Mouse (Mus musculus) A20 (cell line): Measurements from ENCODE around the gene Tnfsf14.
A peak's percentile ranks its signal among the peaks of the same experiment; 100 is the strongest.

Source experiments
- DNase-seq: peaks from one replicate; pipeline ENCODE4 v3.0.0-alpha.2; 2011; ENCODE audit warnings: low read depth, low spot score

Tnfsf14 gene

DNA sequence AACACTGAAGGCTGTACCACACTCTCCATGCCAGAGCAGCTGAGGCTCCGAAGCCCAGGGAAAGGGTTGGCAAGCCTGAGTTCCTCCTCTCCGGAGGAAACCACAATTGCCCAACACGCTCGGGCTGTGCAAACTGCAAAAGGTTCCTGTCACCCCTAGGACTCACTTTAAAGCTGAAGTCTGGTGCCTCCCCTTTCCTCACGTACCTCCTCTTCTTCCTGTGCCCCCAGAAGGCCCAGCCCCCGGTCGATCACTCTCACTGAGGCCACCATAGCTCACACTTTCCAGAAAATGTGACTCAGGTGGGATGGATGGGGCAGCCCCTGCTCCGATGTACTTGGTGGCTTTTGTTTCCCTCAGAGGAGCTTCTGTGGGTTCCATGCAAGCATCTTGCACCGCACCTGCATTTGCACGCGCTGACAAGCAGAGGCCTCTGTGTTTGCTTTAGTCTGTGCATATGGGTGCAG lies at the start of gene Tnfsf14:
Tnfsf14 (minus strand) TSS at position 137 of the 467 bp plus-strand sequence.
- peak; percentile 92 for DNase-seq

DNA sequence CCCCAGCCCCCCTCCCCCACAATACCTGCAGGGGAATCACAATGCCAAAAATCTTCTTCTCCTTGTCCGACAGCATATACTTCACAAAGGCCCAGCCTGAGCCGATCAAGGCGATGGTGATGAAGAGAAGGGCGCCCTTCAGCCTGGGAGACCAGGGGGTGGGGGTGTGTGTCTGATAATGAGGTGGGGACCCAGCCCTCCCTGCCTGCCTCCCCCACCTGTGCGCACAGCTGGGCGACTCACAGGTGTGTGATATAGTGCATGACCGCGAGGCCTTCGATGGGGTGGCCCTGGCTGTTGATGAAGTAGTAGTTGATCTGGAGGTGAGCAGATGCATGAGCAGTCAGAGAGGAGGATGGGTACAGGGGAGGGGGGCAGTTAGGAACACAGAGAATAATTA lies 43.2 kb upstream of the Tnfsf14 start:
- peak; percentile 74 for DNase-seq

DNA sequence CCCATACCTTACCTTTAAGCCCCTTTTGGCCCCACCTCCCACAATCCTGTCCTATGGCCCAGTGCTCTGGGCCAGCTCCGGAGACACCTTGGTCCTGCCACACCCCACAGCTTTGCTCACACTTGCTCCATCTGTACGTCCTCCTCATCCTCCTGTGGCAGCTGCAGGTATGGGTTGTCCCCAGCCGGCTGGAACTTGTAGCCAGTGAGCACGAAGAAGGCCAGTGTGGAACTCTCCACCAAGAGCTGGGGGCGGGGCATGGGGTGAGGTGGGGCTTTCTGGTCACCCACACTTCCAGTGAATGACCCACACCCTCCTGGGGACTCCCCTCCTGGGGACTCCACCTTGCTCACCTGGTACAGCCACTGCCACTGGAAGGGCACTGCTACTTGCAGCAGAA lies 41.8 kb upstream of the Tnfsf14 start:
- DNase-seq = no peak

DNA sequence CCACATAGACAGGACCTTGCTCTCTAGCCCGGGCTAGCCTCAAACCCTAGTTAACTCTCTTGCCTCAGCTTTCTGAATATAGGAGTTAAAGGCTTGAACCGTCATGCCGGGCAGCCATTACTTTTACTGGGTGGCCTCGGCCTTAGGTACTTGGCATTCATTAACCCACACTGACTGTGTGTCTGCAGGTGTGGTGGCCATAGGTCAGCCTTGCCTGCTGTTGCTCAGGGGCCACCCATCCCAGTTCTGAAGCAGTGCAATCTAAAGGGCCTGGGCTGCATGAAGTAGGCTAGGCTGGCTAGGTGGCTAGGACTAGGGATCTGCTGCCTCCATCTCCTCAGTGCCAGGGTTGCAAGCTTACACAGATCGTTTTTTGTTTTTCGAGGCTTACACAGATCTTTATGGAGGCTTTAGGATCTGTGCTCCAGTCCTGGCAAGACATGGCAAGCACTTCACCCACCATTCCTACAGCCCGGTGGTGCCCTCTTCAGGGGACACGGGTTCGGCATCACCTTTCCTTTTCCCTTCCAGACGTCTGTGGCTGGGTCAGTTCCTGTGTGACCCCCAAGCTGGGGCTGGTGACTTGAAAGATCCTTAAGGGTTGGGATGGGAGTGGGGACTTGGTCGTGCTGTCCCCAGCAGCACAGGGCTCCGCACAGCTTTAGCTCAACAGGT lies 40.4 kb upstream of the Tnfsf14 start:
- no peak for DNase-seq

DNA sequence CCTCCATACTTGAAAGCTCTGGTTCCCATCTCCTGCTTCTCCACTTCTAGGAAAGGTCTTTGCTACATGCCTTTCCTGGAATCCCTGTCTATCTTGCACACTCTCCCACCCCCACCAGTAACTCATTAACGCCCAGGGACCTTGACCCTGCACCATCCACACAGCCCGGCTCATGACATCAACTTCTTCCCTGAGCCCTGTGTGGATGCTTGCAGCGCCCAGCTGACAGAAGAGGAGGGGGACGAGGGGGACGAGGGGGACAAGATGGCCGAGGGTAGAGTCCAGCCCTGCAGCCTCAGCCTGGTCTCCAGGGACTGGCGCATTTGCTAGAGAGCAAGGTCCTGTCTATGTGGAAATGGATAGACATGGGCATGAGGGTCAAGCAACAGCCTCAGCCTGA lies 39.1 kb upstream of the Tnfsf14 start:
- no peak for DNase-seq

DNA sequence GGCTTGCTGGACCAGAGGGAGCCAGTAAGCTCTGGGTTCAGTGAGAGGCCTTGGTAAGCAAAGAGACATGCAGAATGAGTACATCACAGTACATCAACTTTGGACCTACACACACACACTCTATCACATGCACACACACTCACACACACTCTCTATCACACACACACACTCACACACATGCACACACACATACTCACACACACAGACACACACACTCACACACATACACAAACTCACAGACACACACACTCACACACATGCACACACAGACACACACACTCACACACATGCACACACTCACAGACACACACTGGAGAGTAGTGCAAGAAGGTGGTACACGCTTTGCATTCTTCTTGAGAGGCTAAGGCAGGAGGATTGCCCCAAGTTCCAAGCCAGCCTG lies 38.2 kb upstream of the Tnfsf14 start:
- DNase-seq = no peak

DNA sequence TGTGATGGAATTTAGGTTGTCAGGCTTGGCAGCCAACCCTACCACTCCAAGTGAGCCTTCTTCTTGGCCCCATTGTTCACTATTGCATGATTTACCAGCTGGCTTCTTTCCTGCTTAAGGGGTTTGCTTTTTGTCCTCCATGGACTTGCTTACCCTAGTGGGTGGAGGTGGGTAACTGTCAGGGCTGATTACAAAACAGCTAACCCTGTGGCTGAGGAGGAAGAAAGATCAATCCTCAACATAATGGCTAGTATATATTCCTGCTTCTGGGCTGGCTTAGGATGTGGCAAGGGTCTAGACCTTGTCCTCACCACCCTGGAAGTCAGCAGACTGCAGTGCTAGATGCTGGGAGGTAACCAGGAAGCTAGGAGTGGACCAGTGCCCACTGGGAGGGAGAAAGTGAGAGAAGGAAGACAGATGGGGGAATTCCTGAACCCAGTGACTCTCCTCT lies 37.4 kb upstream of the Tnfsf14 start:
- no peak for DNase-seq

DNA sequence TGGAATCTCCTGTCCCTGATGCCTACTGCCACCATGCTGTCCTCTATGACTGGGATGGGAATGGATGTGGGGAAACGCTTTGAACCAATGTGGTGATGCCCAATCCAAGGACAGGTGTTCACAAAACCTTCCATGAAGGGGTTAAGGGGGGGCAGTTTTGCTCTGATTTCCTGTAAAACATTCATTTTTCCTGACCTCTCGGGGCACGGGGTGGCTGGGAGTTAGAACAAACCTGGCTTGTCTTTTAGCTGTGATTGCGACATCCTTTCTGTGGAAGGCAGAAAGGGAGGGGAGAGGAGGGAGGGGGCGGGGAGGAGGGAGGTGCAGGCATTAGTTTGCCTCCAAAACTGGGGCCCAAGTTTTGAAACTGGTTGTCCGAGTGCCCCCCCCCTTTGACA lies 36.8 kb upstream of the Tnfsf14 start:
- DNase-seq = no peak

DNA sequence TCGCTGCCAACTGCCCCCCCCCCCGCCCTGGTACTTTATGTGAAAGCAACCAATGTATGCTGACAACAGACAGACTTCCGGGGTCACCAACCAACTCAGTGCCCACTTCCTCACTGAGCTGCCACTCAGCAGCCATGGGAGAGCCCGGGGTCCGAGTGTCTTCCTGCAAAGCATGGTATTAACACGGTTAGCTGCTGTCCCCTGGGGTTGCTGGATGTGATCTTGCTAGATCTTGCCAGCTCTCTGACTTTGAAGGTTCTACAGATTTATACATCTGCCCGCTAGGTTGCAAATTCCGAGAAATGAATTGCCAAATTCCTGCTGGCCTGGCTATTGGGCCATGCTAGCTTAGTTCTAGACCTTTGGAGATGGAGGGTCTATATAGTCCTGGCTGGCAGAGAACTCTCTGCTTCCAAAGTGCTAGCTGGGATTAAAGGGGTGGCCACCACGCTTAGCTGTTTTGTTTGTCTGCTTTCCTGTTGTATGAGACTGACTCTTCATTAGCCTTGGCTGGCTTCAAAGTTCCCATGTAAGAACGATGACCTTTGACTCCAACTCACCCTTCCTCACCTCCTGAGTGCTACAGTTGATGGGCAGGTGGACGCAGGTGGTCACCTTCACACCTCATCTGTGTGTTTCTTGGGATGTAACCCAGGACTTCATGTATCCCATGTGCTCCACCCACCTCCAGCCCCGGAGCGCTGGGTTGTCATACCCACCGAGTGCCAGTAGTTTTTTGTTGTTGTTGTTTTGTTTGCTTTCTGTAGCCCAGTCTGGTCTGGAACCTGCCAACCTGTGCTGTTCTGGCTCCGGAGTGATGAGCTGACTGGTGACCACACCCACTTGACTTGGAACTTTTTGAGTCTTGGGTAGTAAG lies 36.1 kb upstream of the Tnfsf14 start:
- peak; percentile 71 for DNase-seq

DNA sequence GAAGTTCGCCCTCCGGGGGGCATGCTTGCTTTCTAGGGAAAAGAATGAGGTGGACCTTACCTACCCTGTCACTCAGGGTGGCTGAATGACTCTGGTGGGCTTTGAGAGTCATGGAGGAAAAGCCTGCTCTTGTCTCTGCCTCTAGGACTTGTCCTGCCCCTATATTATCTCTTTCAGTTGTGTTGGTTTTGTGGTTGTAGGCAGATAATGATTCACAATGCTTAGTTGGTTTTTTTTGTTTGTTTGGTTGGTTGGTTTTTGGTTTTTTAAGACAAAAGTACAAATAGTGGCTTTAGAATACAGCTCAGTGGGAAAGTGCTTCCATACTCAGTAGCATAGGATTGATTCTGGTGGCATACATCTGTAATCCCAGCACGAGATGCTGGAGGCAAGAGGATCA lies 34.9 kb upstream of the Tnfsf14 start:
- DNase-seq = no peak

DNA sequence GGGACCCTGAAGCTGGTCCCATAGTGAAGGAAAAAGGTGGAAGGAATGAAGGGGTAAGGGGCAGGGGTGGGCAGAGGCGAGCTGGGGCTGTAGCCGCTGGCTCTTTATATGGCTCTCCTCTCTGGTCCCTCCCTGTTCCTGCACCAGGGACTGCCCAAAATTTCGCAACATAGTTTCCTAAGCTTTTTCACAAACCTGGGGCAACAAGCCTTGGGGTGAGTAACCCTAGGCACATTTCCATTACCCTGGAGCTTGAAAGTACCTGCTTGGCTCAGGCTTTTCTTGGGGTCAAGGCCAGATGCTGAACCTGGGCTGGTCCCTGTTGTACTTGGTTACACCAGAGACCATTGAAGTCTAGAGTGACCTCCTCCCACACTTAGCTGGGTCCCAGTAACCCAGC lies 34.0 kb upstream of the Tnfsf14 start, which contains the start of gene C3:
C3 (minus strand) TSS at position 123 of the 400 bp plus-strand sequence.
- no peak for DNase-seq

DNA sequence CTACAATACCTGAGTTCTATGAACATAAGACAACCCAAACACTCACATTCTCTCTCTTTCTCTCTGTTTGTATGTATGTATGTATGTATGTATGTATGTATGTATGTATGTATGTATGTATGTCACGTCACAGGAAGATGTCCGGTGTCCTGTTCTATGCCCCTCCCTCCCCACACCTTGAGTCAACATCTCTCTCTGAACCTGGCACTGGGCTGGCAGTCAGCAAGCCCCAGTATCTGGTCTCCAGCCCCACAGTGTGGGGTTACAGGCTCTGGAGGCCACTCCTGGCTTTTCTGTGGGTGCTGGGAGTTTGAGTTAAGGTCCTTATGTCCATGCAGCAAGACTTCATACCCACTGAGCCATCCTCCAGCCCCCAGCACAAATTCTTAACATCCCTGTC lies 33.5 kb upstream of the Tnfsf14 start:
- DNase-seq = no peak

DNA sequence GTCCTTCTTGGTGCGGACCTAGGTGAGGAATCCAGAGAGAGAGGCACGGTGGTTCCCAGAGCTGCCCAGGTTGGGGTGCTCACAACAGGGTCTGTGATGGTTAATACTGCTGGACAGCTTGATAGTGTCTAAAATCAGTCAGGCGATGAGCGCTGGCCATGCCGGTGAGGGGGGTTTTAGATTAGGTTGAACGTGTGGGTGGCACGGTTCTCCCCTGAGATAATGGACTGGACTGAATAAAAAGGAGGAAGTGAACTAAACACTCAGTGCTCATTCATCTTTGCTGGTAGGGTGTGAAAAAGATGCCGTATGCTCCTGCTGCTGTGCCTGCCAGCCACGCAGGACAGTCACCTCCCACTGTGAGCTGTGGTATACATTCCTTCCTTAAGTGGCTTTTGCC lies 29.3 kb upstream of the Tnfsf14 start:
- DNase-seq = peak; percentile 62

DNA sequence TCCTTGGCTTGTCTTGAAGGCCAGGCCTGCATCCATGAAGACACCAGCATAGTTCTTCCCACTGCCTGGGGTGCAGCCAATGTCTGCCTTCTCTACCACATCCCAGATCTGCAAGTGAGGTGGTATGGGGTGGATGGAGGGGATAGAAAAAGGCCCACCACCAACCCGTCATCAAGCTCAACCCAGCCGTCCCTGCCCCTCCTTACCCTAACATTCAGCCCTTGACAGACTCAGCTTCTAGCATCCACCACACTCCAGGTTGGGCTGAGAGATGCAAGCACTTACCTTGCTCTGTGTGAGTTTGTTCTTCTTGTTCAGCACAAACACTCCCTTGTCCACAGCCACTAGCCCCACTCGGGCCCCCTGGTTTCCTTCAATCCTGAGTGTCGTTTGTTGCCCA lies 27.9 kb upstream of the Tnfsf14 start:
- DNase-seq = no peak

DNA sequence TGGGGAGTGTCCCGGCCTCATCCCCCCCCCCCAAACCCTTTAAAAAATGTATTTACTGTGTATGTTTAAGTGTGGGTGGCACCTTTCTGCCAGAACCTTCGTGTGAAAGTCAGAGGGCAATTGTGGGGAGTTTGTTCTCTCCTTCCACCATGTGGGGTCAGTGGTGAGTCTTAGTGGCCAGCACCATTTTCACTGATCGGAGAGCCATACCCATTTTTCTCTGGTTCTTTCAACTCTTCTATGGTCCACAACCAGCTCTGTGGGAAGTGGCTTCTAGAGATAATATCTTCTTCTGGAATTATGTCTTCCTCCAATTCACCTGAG lies 25.9 kb upstream of the Tnfsf14 start:
- DNase-seq = peak; percentile 79

DNA sequence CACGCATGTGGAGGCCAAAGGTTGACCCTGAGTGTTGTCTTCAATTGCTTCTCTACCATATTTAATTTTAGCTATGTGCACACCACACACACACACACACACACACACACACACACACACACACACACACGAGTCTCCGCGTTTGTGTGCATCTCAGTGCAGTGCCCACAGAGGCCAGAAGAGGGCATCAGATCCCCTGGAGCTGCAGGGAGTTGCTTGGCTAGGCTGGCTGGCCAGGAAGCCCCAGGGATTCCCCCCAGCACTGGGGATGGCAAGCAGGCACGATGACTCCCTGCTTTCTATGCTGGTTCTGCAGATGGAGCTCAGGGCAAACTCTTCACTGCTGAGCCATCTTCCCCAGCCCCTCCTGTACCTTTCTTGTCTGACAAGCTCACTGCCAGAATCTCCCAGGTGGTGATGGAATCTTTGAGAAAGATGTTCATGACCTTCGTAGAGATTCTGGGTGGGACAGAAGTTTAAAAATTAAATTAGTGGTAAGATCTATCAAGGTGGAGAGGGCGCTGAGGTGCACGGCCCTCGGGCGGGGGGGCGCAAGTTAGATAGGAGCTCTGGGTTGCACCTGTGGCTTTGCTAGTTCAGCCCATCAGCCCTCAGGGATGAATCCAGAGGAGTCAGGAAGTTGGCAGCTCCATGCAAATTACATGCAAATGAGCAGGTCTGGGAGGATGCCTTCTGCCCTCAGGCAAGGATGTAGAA lies 25.3 kb upstream of the Tnfsf14 start:
- peak; percentile 87 for DNase-seq

DNA sequence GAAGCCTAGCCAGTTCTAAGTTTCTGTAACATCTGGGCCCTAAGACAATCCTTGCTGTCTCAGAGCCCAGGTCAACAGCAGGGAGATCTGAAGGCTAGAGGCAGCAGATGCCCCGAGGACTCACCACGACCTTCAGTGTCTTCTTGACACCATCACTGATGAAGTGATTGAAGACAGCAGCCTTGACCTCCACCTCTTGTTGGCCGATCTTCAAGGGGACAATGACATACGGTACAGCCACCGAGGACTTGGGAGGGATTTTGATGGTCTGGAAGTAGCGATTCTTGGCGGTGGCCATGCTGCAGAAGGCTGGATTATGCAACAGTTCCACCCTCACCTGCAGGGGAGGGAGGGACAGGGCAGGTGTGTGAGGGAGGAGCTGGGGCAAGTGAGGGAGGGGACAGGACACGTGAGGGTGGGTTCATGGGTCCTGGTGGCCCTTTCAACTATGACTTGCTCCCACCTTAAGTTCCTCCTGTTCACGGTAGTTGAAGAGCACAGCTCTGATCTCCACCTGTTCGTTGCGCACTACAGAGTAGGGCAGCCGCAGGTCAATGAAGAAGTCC lies 24.4 kb upstream of the Tnfsf14 start:
- no peak for DNase-seq

DNA sequence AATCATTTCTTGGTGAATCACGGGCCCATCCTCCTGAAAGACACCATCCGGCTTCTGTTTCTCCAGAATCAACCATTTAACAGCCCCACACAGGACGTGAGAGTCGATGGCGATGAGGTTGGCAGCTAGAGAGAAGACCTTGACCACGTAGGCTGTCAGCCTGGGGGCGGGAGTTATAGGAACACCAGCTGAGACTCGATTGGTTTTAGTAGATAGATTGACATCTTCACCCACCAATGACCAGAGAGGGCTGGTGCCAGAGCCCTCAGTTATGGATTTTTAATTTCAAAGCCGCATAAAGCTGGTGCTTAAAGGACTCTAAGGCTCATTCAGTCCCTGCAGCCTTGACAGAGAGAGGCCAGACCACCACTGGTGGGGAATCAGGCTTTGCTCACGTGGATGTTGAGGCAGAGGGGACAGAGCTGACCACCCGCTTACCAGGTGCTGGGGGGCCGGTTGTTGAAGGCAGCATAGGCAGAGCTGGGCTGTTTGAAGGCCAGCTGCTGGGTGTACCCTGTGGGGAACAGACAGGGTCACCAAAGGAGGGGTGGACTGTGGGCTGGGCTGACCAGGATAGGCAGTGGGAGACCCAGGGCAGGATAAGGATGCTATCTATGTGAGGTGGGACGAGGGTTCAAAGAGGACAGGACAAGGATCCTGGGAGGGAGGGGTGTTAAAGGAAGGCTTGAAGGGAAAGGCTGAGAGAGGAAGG lies 20.9 kb upstream of the Tnfsf14 start:
- peak; percentile 81 for DNase-seq

DNA sequence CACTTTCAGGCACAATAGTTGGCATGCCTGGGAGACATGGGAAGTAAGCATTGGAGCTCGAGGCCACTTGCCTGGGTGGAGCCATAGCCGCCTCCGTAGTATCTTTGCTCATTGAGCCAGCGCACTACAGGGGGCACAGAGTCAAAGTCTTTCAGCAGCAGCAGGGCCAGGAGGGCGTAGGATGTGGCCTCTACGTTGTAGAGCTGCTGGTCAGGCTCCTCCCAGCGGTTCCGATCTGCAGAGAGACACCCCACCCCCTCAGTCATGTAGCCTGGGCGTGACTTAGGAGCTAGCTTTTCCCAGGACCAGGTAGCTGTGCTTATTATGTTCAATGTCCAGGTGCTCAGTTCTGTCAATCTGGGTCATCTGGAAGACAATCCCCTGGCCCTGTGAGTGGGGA lies 17.5 kb upstream of the Tnfsf14 start:
- DNase-seq = no peak

DNA sequence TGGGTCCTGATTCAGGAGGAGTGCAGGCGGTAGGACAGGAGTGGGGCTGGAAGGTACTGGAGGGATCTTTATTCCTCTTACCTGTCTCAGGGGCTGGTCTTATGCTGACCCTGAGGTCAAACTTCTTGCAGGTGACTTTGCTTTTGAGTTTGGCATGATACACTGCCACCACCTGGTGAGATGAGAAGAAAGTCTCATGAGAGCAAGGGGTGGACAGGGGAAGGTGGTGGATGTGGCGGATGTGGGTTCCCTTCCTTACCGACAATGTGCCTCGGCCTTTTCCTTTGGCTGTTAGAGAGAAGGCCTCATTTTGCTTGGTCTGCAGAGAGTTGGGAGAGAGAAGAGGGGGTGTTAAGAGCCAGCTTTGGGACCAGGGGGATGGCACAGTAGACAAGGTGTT lies 15.4 kb upstream of the Tnfsf14 start:
- DNase-seq = peak; percentile 43

DNA sequence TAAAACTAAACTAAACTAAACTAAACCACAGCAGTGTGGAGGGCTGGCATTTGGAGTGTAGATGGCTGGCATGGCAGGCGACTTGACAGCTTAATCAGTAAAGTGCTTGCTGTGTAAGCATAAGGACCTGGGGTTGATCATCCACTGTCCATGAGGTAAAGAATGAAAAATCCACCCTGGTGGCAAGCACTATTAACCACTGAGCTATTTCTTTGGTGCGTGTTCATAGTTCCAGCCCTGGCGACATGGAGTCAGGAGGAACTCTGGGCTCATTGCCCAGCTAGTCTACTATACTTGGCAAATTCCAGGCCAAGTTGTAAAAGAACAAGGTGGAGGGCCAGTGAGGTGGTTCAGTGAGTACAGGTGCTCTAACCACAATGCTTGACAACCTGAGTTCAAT lies 14.0 kb upstream of the Tnfsf14 start:
- DNase-seq = no peak
